Mouse (Mus musculus) lung, postnatal 14 days (tissue): ENCODE measurements around the gene Katnb1.

Experiments used
- DNase-seq: peaks from one replicate; pipeline ENCODE4 v3.0.0; 2021

Katnb1 gene

DNA sequence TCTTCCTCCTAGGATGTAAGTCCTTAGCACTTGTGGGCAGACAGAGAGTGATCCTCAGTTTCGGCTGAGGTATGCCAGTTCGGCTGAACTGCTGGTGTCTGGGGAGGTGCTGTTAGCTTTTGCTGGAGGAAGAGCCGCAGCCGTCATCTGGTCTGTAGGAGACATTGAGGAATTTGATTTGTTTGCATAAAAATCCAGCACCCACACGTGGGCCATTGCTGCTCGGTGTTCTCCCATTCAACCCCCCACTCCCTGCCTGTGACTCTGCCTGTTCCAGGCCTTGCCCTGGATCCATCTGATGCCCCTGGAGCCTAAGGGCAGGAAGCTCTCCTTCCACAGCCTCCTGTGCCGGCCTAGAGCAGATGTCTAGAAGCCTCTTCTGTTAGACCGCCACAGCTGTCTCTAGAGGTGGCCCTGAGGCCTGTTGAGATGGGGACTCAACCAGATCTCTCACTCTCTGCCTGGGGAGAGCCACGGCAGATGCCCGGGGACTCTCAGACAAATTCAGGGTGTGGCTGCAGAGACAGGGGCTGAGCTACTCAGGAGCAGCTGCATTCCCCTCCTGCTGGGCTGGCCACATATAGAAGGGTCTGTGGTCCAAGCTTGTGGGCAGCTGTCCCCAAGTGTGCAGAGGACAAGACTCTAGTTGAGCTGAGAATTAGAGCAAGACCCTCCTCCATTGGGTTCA lies 3.9 kb downstream of the Katnb1 start:
- no peak for DNase-seq

DNA sequence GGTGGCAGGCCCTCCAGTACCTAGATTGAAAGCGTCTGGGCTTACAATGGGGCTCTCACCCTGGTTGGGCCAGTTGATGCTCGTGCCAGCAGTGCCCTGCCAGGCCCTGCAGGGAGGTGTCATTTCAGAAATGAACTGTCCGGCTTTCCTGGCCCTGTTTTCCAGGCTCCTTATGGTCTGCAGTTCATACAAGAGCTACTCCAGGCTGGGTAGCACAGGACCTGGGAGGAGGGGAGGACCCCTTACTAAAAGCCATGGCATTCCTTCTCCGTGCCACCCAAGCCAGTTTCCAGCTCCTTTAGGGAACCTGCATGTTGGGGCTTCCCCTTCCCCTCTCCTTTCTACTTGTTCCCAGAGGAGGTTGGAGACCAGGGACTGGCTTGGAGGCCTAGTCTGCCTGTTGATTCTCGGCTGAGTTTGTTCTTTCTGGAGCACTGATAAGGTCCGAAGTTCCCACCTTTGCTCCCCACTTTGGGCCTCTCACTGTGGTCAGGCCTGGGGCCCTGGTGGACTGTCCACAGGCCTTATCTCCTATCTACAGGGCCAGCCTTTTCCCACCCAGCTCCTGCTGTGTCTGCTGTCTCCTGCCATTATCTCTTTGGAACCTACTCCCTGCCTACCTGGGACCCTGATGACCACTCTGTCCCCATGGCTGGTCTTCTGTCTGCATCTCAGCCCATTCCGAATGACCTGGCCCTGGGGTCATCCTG lies 4.6 kb downstream of the Katnb1 start:
- DNase-seq, result no peak

GRCm38 (mm10) chr8:95093574-95093973 lies 12.6 kb downstream of the Katnb1 start:
- no peak for DNase-seq

DNA sequence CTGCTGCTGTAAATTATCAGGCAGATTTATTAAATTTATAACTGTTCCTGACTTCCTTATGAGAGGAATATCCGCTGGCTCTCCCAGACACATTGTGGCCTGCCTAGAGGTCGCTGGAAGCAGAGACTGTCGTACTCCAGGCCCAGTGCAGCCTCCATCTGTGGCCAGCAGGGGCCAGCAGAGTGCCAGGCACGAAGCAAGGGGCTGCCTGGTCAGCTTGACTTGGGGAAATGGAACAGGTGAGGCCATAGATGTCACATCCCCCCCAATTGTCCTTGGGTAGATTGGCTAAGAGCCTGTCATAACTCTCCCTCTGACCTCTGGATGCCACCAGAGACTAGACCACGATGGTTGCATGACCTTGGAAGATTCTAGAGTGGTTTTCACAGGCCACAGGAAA lies 18.0 kb downstream of the Katnb1 start:
- peak; percentile 79 for DNase-seq

DNA sequence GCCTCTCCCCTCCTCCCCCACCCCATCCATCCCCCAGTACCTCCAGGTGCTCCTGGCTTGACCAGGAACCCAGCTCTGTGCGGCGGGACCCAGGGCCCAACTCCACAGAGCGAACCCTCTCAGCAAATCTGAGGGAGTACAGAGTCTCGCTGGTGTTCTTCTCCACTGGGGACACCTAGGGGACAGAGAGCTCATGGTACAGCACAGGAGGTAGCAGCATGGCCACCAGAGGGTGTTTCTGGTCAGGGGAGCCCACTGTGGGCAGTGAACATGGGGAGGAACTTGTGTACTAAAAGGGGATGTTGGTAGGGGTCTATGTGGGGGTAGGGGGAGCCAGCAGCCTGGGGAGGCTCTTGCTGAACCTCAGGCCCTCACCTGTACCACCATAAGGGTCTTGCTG lies 21.0 kb downstream of the Katnb1 start:
- DNase-seq, result no peak

GRCm38 (mm10) chr8:95107306-95107705 lies 26.3 kb downstream of the Katnb1 start:
- no peak for DNase-seq

DNA sequence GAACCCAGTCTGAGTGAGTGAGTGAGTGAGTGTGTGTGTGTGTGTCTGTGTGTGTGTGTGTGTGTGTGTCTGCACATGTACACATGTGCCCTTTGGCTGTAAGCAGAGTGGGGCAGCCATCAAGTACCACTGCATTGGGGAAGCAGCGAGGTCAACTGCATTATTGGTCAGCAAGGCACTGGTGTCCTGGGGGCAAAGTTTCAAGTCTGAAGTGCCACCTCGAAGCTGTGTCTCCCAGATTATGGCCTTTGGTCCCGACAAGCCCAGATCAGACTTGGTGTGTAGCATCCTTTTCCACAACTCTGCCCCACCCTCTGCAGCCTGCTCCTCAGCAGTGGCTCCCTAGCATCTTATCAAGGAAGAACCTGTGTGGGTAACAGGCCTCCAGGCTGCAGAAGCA lies 31.6 kb downstream of the Katnb1 start:
- no peak for DNase-seq

- DNase-seq, result no peak
Observed at GRCm38 (mm10) chr8:95113108-95113507, 32.1 kb downstream of the Katnb1 start.

DNA sequence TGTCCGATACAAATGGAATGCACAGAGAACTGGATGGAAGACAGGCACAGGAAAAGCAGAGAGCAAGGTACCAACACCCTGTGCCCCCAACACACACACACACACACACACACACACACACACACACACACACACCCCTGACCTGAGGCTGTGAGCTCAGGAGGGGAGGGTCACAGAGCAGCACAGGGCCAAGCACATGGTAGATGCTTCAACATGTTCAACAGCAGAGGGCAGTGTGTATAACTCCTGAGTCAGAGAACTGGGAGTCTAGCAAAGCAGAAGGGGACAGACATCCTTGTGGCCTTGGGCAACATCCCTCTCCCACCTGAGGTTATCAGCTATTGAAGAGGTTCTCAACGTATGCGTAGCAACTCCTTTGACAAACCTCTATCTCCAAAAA lies 32.8 kb downstream of the Katnb1 start:
- DNase-seq, result peak; percentile 32

- DNase-seq, result no peak
Observed at GRCm38 (mm10) chr8:95123455-95123854, 42.5 kb downstream of the Katnb1 start.

- DNase-seq, result no peak
Observed at GRCm38 (mm10) chr8:95126497-95126896, 45.5 kb downstream of the Katnb1 start.

GRCm38 (mm10) chr8:95127658-95128057 lies 46.7 kb downstream of the Katnb1 start:
- DNase-seq, result no peak

GRCm38 (mm10) chr8:95128750-95129260 lies 47.8 kb downstream of the Katnb1 start:
- DNase-seq, result no peak

- DNase-seq, result no peak
Observed at GRCm38 (mm10) chr8:95130966-95131537, 50.1 kb downstream of the Katnb1 start.

GRCm38 (mm10) chr8:95131983-95132382 lies 51.0 kb downstream of the Katnb1 start:
- no peak for DNase-seq

DNA sequence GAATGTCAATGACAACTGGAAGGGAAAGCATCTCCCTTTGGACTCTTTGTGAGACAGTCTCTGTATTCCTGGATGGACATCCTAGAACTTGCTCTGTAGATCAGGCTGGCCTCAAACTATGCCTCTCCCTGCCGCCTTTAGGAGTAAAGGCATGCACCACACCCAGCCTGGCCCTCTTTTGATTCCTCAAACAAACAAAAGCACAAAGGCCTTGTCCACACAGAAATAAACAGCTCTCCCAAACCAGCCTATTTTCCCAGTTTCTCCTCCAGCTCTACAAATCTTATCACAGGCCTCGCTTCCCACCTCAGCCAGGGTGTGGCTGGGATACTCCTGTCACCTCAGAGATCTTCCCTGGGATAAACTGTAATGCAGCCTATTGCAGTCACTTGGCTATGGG lies 53.2 kb downstream of the Katnb1 start:
- no peak for DNase-seq

- no peak for DNase-seq
Observed at GRCm38 (mm10) chr8:95135242-95135641, 54.3 kb downstream of the Katnb1 start.

DNA sequence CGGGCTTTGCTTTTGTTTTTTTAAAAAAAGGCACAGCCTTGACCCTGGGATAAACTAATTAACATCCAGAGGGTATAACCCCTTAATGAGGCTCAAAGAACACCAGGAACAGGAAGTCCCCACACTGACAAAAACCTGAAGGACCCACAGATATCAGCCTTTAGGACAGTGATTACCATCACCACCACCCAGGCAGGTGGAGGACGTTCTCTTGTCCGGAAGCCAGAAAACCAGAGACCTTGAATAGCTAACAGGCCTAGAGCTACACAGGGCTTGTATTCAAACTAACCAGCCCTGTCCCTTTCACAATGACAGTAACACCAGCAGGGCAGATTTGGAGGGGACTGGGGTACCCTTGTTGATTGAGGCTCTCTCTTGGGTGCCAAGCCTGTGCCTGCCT lies 55.2 kb downstream of the Katnb1 start:
- no peak for DNase-seq

DNA sequence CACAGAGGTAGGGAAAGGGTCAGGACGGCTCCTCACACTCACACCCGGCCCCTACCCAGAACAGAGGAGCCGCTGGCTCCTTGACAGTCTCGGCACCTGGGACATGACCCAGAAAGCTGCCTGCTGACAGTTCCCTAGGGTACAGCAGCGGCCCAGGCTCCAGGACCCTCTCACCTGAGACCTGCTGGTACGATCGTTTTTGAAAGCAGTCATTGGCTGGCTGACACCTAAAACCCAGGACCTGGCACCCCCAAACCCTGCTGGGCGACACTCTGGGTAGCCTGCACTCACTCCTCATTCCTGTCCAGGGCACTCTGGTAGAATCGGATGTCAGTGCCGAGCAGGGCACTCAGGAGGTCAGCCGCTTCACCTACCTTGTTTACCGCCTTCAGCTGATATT lies 56.2 kb downstream of the Katnb1 start:
- no peak for DNase-seq

DNA sequence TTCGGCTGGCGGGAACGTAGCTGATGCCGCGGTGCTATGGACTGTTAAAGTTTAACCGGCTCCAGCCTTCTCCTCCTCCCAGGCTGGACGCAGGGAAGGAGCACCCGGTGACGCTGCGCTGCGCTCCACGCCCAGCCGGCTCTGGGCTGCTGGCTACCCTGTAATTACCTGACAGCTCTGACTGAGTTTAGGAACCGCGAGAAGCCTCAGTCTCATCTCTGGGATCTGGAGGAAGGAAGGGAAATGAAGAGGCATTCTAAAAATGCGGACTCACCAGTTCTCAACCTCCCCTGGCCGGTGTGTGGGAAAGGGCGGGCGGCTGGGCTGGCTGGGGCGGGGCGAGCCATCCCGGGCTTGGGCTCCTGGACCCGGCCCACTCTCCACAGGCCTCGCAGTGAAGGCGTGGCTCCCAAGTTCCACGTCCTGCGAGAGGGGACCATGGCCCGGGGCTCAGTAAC lies 56.7 kb downstream of the Katnb1 start:
- peak; percentile 56 for DNase-seq

DNA sequence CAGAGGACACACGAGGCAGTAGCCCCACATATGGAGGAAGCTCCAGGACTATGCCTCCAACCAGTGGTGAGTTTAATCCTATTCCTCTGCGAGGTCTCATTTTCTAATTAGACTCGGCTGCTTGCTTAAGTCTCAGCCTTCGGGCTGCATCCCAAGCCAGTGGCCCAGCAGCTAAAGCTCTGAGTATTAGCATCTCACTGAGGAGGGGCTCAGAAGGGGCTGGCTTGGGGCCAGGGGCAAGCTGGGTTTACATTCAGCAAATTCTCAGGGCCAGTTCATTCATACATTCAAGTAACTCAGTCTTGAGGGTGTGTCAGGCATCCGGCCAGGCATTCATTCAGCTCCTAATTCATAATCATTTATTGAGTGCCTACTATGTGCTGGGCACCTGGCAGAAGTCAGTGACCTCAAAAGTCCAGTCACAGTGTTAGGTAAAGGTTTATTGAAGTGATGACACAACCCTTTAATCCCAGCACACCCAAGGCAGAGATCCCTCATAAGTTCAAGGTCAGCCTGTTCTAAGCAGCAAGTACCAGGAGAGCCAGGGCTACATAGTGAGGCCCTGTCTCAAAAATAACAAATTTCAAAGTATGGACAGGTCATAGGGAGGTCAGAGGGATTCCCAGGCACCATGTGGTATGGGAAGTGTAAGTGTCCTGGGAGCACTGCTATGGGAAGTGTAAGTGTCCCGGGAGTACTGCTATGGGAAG lies 57.5 kb downstream of the Katnb1 start:
- DNase-seq, result no peak

- DNase-seq, result no peak
Observed at GRCm38 (mm10) chr8:95139051-95139365, 58.0 kb downstream of the Katnb1 start.

DNA sequence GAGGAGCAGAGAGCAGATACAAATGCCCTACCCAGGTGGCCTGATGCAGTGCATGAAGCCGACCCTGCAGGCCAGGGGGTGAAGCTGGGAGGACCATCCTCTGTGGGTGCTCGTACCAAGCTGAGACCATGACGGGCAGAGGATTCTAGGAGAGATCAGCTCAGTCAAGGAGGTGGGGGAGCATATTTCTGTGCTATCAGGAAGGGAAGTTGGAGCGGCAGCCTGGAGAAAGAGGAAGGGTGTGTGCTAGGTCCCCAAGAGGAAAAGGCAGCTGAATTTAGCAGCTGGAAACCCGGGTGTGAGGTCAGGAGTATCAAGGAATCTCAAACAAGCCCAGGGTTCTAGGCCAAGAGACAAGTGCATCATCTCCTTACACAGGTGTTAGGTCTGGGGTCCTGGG lies 59.6 kb downstream of the Katnb1 start:
- no peak for DNase-seq

- peak; percentile 33 for DNase-seq
Observed at GRCm38 (mm10) chr8:95141026-95141425, 60.0 kb downstream of the Katnb1 start.
